Mouse (Mus musculus) spleen, postnatal 14 days (tissue): ENCODE data around the gene Slc7a1.

ENCODE experiments used
- DNase-seq, 2 experiments: peaks; one replicate each; pipeline ENCODE4 v3.0.0; 2021 to 2022; ENCODE audit warnings: low spot score in 2 of 2

Gene Slc7a1

DNA sequence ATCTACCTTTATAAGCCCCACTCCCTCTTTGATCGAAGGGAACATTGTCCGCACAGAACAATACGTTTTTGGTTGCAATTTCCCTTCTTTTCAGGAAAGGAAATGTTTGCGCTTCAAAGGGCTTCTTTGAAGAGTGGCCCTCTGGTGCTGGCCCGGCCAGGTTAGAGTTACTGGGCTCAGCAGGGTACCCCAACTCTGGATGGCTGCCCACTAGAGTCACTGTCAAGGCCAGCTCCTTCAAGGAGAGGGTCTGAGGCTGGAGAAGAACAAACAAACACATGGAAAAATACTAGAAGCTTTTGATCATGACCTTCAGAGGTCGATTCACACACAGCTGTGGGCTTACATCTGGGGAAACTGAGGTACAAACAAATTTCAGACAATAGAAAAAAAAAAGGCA is 6.9 kb downstream of the Slc7a1 start:
- DNase-seq = no peak

- peak; percentile 37 to 40 for DNase-seq
Measured at GRCm38 (mm10) chr5:148389007-148389970, 10.4 kb downstream of the Slc7a1 start.

- peak in 1 of 2 experiments; percentile 23 for DNase-seq
Measured at GRCm38 (mm10) chr5:148388251-148389006, 11.3 kb downstream of the Slc7a1 start.

GRCm38 (mm10) chr5:148387820-148388219 is 11.9 kb downstream of the Slc7a1 start:
- no peak for DNase-seq

DNA sequence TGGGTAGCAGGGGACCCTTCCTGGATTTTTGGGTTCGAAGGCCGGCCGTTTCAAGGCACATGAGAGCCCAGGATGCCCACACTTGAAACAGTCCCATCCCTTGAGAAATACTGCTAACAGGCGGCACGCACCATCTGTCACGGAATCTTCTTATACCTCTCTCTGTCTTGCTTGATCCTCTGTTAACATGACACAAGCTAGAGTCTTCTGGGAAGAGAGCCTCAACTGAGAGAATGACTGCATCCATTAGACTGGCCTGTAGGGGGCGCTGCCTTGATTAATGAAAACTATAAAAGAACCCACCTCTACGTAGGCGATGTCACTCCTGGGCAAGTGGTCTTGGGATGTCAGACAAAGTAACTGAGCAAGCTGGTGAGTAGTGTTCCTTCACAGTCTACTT is 13.2 kb downstream of the Slc7a1 start:
- DNase-seq = no peak

GRCm38 (mm10) chr5:148384501-148385055 is 15.1 kb downstream of the Slc7a1 start:
- no peak for DNase-seq

DNA sequence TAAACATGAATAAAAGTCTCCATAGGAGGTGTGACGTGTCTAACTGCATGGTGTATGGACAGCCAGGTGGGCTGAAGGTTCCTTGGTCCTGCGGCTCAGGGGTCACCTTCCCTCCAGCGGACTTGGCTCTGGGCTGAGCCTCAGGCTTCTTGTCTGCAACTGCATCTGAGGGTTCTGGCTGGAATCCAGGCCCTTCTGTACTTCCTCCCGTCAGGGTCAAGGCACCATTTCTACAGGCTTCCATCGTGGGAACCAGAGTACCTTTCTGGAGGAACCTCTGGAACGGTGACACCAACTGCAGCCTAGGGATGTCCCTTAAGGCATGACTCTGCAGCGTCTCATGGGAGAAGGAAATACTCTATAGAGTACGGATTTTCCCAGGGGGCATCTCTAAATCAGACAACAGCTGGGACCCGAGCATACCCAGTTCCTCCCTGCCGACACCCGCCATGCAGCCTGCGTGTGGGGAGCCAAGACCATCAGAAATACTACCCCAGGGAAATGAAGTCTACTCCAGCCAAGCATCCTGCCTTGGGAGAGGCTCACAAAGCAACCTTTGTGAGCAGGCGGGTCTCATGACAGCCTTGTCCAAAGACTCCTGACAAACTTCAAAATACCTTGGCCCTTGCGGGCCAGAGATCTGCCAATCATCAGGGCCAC is 15.7 kb downstream of the Slc7a1 start:
- no peak for DNase-seq

DNA sequence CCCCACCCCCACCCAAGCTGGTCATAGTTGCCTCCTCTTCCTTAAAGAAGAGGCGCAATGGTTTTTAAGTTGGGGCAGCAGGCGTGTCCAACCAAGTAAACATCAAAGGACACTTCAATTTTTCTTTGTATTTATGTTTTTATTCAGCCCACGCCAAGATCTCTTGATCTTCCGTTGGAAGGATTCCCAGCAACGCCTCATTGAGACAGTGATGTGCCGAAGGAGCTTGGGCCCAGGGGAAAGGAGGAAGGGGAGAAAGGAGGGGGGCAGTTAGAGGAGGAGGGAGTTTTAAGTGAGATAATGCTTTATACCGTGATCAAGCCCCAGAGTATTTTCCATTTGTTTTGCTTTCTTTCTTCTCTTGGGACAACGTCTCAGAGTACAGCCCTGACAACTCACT is 18.6 kb downstream of the Slc7a1 start:
- DNase-seq = no peak

DNA sequence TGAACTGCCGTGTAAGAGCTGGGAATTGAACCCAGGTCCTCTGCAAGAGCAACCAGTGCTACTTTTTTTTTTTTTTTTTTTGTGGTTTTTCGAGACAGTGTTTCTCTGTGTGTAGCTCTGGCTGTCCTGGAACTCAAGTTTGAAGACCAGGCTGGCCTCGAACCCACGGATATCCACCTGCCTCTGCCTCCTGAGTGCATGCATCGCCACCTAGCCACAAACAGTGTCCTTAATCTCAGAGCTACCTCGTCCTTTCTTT is 19.5 kb downstream of the Slc7a1 start:
- DNase-seq = no peak

DNA sequence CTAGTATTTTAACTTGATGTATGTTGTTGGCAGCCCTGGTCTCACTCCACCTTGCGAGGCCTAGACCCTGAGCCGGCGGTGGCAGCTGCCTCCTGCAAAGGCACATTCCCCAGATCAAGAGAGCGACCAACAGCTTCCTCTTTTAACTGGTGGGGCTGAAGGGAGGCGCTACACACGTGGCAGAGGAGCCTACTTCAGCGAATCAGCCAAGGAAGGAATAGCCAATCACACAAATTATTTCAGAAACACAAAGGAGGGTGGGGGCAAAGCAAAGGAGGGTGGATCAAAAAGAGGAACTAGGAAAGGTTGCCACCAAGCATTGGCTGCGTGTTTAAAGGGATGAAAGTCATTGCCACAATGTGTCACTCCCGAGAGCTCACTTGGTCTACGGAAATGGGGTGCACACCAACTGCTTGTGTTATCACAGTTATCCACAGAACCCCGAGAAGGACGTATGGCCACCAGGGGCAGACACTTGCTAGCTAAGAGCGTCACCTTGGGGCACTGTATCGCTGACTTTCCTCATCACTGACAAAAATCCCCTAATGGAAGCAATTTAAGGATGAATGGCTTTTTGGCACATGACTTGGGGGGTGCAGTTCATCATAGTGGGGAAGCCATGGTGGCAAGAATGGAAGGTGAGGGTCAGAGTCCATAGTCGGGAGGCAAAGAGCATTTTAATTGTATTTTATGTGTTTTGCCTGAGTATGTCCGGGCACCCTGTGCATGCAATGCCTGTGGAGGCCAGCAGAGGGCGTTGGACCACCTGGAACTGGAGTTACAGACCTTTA is 20.1 kb downstream of the Slc7a1 start:
- peak; percentile 22 to 41 for DNase-seq

- no peak for DNase-seq
Measured at GRCm38 (mm10) chr5:148378707-148379106, 21.0 kb downstream of the Slc7a1 start.

- DNase-seq = no peak
Measured at GRCm38 (mm10) chr5:148378232-148378508, 21.5 kb downstream of the Slc7a1 start.

- no peak for DNase-seq
Measured at GRCm38 (mm10) chr5:148377439-148378231, 22.1 kb downstream of the Slc7a1 start.

- no peak for DNase-seq
Measured at GRCm38 (mm10) chr5:148376358-148376757, 23.3 kb downstream of the Slc7a1 start.

DNA sequence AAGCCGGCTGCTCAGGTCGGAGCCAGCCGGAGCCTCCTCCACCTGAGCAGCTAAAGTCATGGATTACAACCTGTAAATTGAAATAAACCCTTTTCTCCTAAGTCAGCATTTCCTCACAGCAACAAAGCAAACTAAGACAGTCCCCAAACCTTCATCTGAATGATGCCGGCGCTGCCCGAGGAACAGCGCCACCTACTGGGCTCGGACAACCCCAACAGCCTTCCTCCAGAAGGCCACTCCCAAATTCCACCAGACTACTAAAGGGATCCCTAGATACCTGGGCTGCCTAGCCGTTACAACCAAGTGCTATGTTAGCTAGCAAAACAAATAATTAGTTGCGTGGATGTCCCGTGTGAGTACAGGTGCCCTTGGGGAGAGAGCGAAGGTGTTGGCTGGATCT is 24.2 kb downstream of the Slc7a1 start:
- DNase-seq = no peak

- DNase-seq = no peak
Measured at GRCm38 (mm10) chr5:148373092-148373685, 26.5 kb downstream of the Slc7a1 start.

DNA sequence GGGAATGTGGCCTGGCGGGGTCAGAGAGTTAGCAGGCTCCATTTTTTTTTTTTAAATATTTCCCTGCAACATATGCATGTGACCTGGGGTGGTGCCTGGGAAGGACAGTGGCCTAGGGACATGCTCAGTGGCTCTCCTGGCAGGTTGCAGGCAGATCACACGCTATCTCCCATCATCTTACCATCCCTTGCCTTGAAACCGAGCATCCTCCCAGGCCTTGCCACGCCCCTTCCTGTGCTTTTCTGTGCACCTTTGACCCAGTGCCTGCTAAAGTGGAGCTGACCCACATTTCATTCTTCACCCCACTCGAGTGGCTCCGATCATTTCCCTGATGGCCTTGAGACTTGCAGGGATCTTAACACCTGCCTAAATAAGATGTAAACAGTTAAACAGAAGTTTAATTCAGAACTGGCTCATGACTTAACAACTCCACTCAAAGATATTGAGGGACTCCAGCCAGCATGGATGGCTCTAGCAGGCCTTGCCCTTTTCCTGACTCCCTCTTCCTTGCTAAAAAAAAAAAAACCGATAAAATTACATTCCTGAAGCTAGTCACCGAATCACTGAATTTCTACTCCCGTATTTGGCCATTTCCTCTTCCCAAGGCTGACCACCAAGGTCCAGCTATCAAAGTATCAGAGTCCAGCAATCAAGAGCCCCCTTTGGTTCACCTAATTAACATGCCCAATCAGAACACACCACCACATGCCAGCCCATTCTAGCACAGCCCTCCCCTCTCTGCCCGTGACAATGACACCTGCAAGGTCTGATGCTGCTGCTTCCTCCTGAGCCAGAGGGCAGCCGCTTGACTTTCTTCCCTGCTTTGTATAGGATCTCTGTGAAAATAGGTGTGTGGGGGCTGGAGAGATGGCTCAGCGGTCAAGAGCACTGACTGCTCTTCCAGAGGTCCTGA is 27.4 kb downstream of the Slc7a1 start:
- no peak for DNase-seq

GRCm38 (mm10) chr5:148371375-148371774 is 28.3 kb downstream of the Slc7a1 start:
- no peak for DNase-seq

- peak; percentile 30 to 55 for DNase-seq
Measured at GRCm38 (mm10) chr5:148370624-148371023, 29.1 kb downstream of the Slc7a1 start.
